Mouse (Mus musculus): ENCODE data around the gene Atp1a2. TPM values are rescaled to one million over a fixed set of nuclear protein-coding genes. Genes with fewer than 3 reads are reported as not detected.

The Atp1a2 gene
- total and polyA plus RNA-seq, 3 experiments = 0.07 to 0.23 (median 0.13) TPM

DNA sequence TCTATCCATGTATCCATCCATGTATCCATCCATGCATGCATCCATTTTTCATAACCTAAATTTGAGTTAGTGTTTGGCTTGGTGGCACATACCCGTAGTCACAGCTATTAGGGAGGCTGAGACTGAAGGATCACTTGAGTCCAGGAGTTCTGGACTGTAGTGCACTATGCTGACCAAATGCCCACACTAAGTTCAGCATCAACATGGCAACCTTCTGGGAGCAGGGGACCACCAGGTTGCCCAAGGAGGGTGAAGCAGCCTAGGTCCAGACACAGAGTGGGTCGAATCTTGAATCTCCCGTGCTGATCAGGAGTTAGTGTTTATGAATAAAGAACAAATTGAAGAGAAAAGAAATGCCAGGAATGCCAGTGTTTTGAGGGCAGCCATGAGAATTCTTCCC, 26.7 kb downstream of the Atp1a2 start:
- Histone ChIP-seq H3K4me2 (ENCODE audit: insufficient read depth, low read depth, poor library complexity, severe bottlenecking) (no peak overlapping the region), H3K4me3 (replicated peaks in 1 of 3; ENCODE audit: low read depth in 2 of 3, low read length in 2 of 3, poor library complexity in 1 of 3) (no peak overlapping the region), H3K27ac (ENCODE audit: insufficient read depth, low read depth) (no peak overlapping the region), H3K9ac (ENCODE audit: insufficient read depth, low read depth) (no peak overlapping the region), H3K79me2 (replicated peaks; ENCODE audit: control insufficient read depth, extremely low read depth, insufficient read depth, poor library complexity, severe bottlenecking) (no peaks in the 10 kb centered on the region), H3K4me1 (ENCODE audit: control insufficient read depth in 1 of 2, insufficient read depth in 2 of 2) (no peaks in the 10 kb centered on the region; a peak in 1 of 4 replicates), H3K27me3 (replicated peaks) (no peaks in the 10 kb centered on the region), H3K9me3 (replicated peaks; ENCODE audit: low read length) (no peaks in the 10 kb centered on the region), H3K36me3 (replicated peaks in 1 of 2; ENCODE audit: control insufficient read depth in 1 of 2, insufficient read depth in 1 of 2, low read length in 1 of 2) (no peaks in the 10 kb centered on the region)
- dilution Hi-C loops (cut with MboI; ENCODE audit: extremely low pct_ligation_motif_present, extremely low pct_unique_long_range_greater_than_20kb, low sequenced_read_pairs) = no loop called here
- TF ChIP-seq ZC3H11A (IDR thresholded peaks at IDR 0.05; ENCODE audit: low read depth, low read length) (no peak), MAZ (IDR thresholded peaks at IDR 0.05; ENCODE audit: low read depth, low read length) (no peak), ZNF384 (IDR thresholded peaks at IDR 0.05; ENCODE audit: low read depth, low read length) (no peak), IRF4 (IDR thresholded peaks at IDR 0.05; ENCODE audit: low read depth, low read length) (no peak), MAFK (IDR thresholded peaks at IDR 0.05; ENCODE audit: insufficient replicate concordance, low read length) (no peak), TBP (conservative IDR thresholded peaks at IDR 0.05; ENCODE audit: low read depth, low read length) (no peak), USF1 (IDR thresholded peaks at IDR 0.05; ENCODE audit: low read depth, low read length) (no peak), ZMIZ1 (IDR thresholded peaks at IDR 0.05; ENCODE audit: low read depth, low read length) (no peak), MAX (IDR thresholded peaks at IDR 0.05; ENCODE audit: low read length) (no peak), MEF2A (IDR thresholded peaks at IDR 0.05; ENCODE audit: borderline replicate concordance, low read depth, low read length) (no peak), UBTF (IDR thresholded peaks at IDR 0.05; ENCODE audit: low read depth, low read length) (no peak), KAT2A (IDR thresholded peaks at IDR 0.05; ENCODE audit: insufficient replicate concordance, low read length) (no peak)
- in situ Hi-C loops (cut with MboI; ENCODE audit: low pct_ligation_motif_present, low pct_unique_long_range_greater_than_20kb, low sequenced_read_pairs) = no loop called here
- DNase-seq (ENCODE audit: extremely low read depth) = no peak

DNA sequence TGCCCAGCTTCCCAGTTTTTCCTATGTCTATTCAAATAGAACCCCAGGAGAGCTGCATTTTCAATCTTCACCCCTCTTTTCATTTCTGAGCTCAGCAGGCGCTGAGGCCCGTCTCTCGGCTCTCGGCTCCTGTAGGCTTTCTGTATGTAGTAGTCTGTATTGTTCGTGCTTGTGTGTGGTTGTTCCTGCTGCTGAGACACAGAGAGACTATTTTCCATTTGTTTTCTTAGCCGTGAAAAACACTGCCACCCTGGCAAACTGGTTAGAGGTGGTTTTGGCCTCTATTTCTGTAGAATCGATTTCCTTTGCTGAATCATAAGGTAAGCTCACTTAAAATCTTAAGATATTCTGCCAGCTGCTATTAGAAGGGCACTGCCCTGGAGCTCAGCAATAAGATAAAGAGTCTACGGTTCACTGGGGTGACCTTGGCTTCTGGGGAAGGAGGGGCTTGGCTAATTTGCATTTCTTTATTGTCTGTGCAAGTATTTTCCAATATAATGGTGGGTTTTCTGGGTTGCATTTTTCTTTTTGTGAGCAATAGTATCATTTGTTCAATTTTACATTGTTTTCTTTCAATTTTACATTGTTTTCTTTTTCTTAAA, 36.3 kb downstream of the Atp1a2 start, which contains the start of gene Igsf8:
Gene Igsf8 (plus strand): TSS at position 165 of the 602 bp plus-strand sequence.
- Histone ChIP-seq H3K27me3 (replicated peaks) (no peaks in the 10 kb centered on the region), H3K36me3 (replicated peaks in 1 of 2; ENCODE audit: control insufficient read depth in 1 of 2, insufficient read depth in 1 of 2, low read length in 1 of 2) (no peaks in the 10 kb centered on the region), H3K9me3 (replicated peaks; ENCODE audit: low read length) (peaks cover 4% of the 10 kb centered on the region), H3K9ac (ENCODE audit: insufficient read depth, low read depth) (no peak within 1 kb of the TSS), H3K4me1 (ENCODE audit: control insufficient read depth in 1 of 2, insufficient read depth in 2 of 2) (peaks cover 6 to 7% of the 10 kb centered on the region in 2 experiments; a peak in 3 of 4 replicates), H3K4me2 (ENCODE audit: insufficient read depth, low read depth, poor library complexity, severe bottlenecking) (no peak within 1 kb of the TSS), H3K4me3 (replicated peaks in 1 of 3; ENCODE audit: low read depth in 2 of 3, low read length in 2 of 3, poor library complexity in 1 of 3) (no peak within 1 kb of the TSS), H3K27ac (ENCODE audit: insufficient read depth, low read depth) (no peak within 1 kb of the TSS), H3K79me2 (replicated peaks; ENCODE audit: control insufficient read depth, extremely low read depth, insufficient read depth, poor library complexity, severe bottlenecking) (no peaks in the 10 kb centered on the region)
- no peak for DNase-seq (ENCODE audit: extremely low read depth)
- TF ChIP-seq GABPA (IDR thresholded peaks at IDR 0.05; ENCODE audit: insufficient replicate concordance, low read depth, low read length) (no peak), MAZ (IDR thresholded peaks at IDR 0.05; ENCODE audit: low read depth, low read length) (no peak), ETS1 (conservative IDR thresholded peaks at IDR 0.05; ENCODE audit: low read depth, low read length) (no peak), POLR2AphosphoS2 (IDR thresholded peaks at IDR 0.05; ENCODE audit: low read depth, low read length) (no peak), RAD21 (IDR thresholded peaks at IDR 0.05; ENCODE audit: low read depth, low read length) (no peak), MXI1 (IDR thresholded peaks at IDR 0.05; ENCODE audit: low read depth, low read length) (no peak), MAX (IDR thresholded peaks at IDR 0.05; ENCODE audit: low read length) (no peak), BHLHE40 (IDR thresholded peaks at IDR 0.05; ENCODE audit: low read depth, low read length) (no peak), KAT2A (IDR thresholded peaks at IDR 0.05; ENCODE audit: insufficient replicate concordance, low read length) (no peak), ZC3H11A (IDR thresholded peaks at IDR 0.05; ENCODE audit: low read depth, low read length) (no peak), UBTF (IDR thresholded peaks at IDR 0.05; ENCODE audit: low read depth, low read length) (no peak), CTCF (conservative IDR thresholded peaks at IDR 0.05 in 1 of 2, IDR thresholded peaks at IDR 0.05 in 1 of 2; ENCODE audit: low read depth in 2 of 2, low read length in 2 of 2) (no peak), ZNF384 (IDR thresholded peaks at IDR 0.05; ENCODE audit: low read depth, low read length) (no peak), JUN (IDR thresholded peaks at IDR 0.05; ENCODE audit: insufficient read depth, low read depth, low read length) (no peak), CHD2 (IDR thresholded peaks at IDR 0.05; ENCODE audit: low read length) (no peak), ZKSCAN1 (IDR thresholded peaks at IDR 0.05; ENCODE audit: borderline replicate concordance, low read depth, low read length) (no peak)
- in situ Hi-C loops (cut with MboI; ENCODE audit: low pct_ligation_motif_present, low pct_unique_long_range_greater_than_20kb, low sequenced_read_pairs) (no loop called here), dilution Hi-C loops (cut with MboI; ENCODE audit: extremely low pct_ligation_motif_present, extremely low pct_unique_long_range_greater_than_20kb, low sequenced_read_pairs) (no loop called here)

Measured in CH12.LX (cell line).